In the genomic region with DNA sequence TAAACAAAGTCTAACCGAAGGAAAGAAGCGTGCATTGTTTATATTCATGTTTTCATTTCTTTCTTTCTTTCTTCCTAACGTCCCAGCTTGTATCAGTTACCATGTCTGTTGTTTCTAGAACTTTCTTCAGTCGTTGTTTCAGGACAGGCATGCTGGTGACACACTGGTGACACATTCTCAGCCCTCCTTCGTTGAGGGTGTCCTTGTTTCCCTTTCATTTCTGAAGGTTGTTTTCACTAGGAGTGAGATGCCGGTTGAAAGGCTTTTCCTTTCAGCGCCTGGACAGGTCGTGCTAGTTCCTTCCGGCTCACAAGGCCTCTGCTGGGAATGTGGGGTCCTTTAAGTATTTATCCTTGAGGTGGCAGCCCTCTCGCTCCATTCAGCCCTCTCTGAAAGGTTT, we compare ENCODE assay signal across 26 mouse cellular contexts.
A peak's percentile ranks its signal among the peaks of the same experiment; 100 is the strongest.
DNase-seq lines count a peak whose midpoint lies in the region; ATAC-seq lines count a peak whose summit lies in the region.
"Had no signal": no experiment of that assay in that cellular context is flagged by ENCODE, and none has a peak within 500 bp of the region (broad histone marks: within the 10 kb centered on the region; RNA-seq: fewer than 3 reads in every experiment).

No protein-coding gene starts in this region.

- H3K27ac ChIP-seq in midbrain, embryonic 11.5 days (ENCODE audit: low read depth, low read length) = no peak overlapping the region
- no peak overlapping the region for H3K27ac ChIP-seq in midbrain, embryonic 16.5 days (ENCODE audit: low read length)
- H3K27ac ChIP-seq: kidney, postnatal 0 days; limb, embryonic 13.5 days; liver, embryonic 12.5 days; midbrain, embryonic 12.5 days; stomach, embryonic 15.5 days had no signal

- DNase-seq in embryo, embryonic 9.5 days (ENCODE audit: extremely low spot score) = peak; percentile 17
- no peak for DNase-seq in embryo, embryonic 10 days (ENCODE audit: low spot score)
- DNase-seq in midbrain, embryonic 11.5 days (ENCODE audit: low spot score, missing footprints) = peak; percentile 83
- DNase-seq in adrenal gland, postnatal 10 days = peak; percentile 31
- DNase-seq in cerebellum, adult 9-10 months = no peak
- DNase-seq: cerebellum, adult 2 months; cerebellum, postnatal 25 days; forebrain, postnatal 0 days; gastrocnemius, postnatal 10 days; kidney, adult 8-10 months; kidney, postnatal 4 days; liver, postnatal 0 days; retina, postnatal 1 day; right cerebral cortex, postnatal 14 days; thymus, postnatal 14 days had no signal

- ATAC-seq in midbrain, embryonic 11.5 days (ENCODE audit: low FRiP score) = no peak
- ATAC-seq in midbrain, embryonic 16.5 days = no peak
- ATAC-seq in activated CD4-positive, CD25-positive, alpha-beta regulatory T cell, adult 4 months = no peak
- ATAC-seq: CD4-positive, CD25-positive, alpha-beta regulatory T cell, adult 4 months; forebrain, postnatal 0 days; intestine, embryonic 16.5 days; liver, embryonic 12.5 days; liver, postnatal 0 days had no signal

- H3K36me3 ChIP-seq in midbrain, embryonic 11.5 days (ENCODE audit: control insufficient read depth, insufficient read depth, low read length) = no peaks in the 10 kb centered on the region
- H3K36me3 ChIP-seq in midbrain, embryonic 16.5 days (ENCODE audit: control insufficient read depth, insufficient read depth, low read length) = no peaks in the 10 kb centered on the region
- H3K36me3 ChIP-seq: forebrain, embryonic 12.5 days; limb, embryonic 13.5 days; liver, embryonic 12.5 days; midbrain, embryonic 12.5 days; stomach, embryonic 15.5 days had no signal

- no peaks in the 10 kb centered on the region for H3K9me3 ChIP-seq in midbrain, embryonic 11.5 days (ENCODE audit: control insufficient read depth, low read length)
- no peaks in the 10 kb centered on the region for H3K9me3 ChIP-seq in midbrain, embryonic 16.5 days (replicated peaks; ENCODE audit: control insufficient read depth, low read length, poor library complexity, severe bottlenecking)
- H3K9me3 ChIP-seq: forebrain, embryonic 12.5 days; G1E; limb, embryonic 13.5 days; liver, embryonic 12.5 days; midbrain, embryonic 12.5 days; stomach, embryonic 15.5 days had no signal

- H3K4me1 ChIP-seq in midbrain, embryonic 11.5 days (ENCODE audit: control insufficient read depth, insufficient read depth, low read length) = peaks cover 35% of the 10 kb centered on the region
- peaks cover 4% of the 10 kb centered on the region; the same call in 1 of the 2 replicates for H3K4me1 ChIP-seq in midbrain, embryonic 16.5 days (ENCODE audit: control insufficient read depth, insufficient read depth, low read length)
- H3K4me1 ChIP-seq: limb, embryonic 13.5 days; liver, embryonic 12.5 days; stomach, embryonic 15.5 days had no signal

- no peak overlapping the region for H3K4me3 ChIP-seq in midbrain, embryonic 11.5 days (ENCODE audit: low read depth, low read length)
- no peak overlapping the region for H3K4me3 ChIP-seq in midbrain, embryonic 16.5 days (ENCODE audit: low read depth, low read length)
- H3K4me3 ChIP-seq: forebrain, embryonic 12.5 days; limb, embryonic 13.5 days; liver, embryonic 12.5 days; midbrain, embryonic 12.5 days; stomach, embryonic 15.5 days had no signal

- 44% methylated on average over 10 of the region's 10 CpGs for WGBS in midbrain, embryonic 11.5 days
- 42% methylated on average over 10 of the region's 10 CpGs for WGBS in midbrain, embryonic 16.5 days

- no peak overlapping the region for H3K4me2 ChIP-seq in midbrain, embryonic 11.5 days
- no peak overlapping the region for H3K4me2 ChIP-seq in midbrain, embryonic 16.5 days (ENCODE audit: low read length)
- H3K4me2 ChIP-seq: forebrain, embryonic 12.5 days; limb, embryonic 13.5 days; liver, embryonic 12.5 days; midbrain, embryonic 12.5 days; stomach, embryonic 15.5 days had no signal

- H3K9ac ChIP-seq in midbrain, embryonic 11.5 days (ENCODE audit: low read length) = no peak overlapping the region
- H3K9ac ChIP-seq in midbrain, embryonic 16.5 days (ENCODE audit: low read depth, low read length) = no peak overlapping the region
- H3K9ac ChIP-seq: forebrain, embryonic 12.5 days; forebrain, postnatal 0 days; limb, embryonic 13.5 days; liver, embryonic 12.5 days; liver, postnatal 0 days; midbrain, embryonic 12.5 days; stomach, embryonic 15.5 days had no signal

- H3K27me3 ChIP-seq in midbrain, embryonic 11.5 days (ENCODE audit: control insufficient read depth, insufficient read depth, low read length) = no peaks in the 10 kb centered on the region
- no peaks in the 10 kb centered on the region for H3K27me3 ChIP-seq in midbrain, embryonic 16.5 days (ENCODE audit: control insufficient read depth, insufficient read depth, low read depth, low read length)
- H3K27me3 ChIP-seq: forebrain, embryonic 12.5 days; limb, embryonic 13.5 days; liver, embryonic 12.5 days; stomach, embryonic 15.5 days had no signal

Comparison
In these comparisons a context has a peak if more than half of its experiments do, and no peak if none do; other contexts are left out.
1. DNase-seq: peak in embryo, embryonic 9.5 days (single experiment), midbrain, embryonic 11.5 days (single experiment) and adrenal gland, postnatal 10 days (single experiment); none in embryo, embryonic 10 days (single experiment) and cerebellum, adult 9-10 months (single experiment).